Mouse (Mus musculus) left cerebral cortex, postnatal 14 days (tissue): ENCODE data around the gene Tuba3b. TPM values are rescaled to one million over a fixed set of nuclear protein-coding genes. Genes with fewer than 3 reads are reported as not detected.

ENCODE experiments used
- DNase-seq, 2 experiments: peaks; one replicate each; pipeline ENCODE4 v3.0.0; 2021 to 2022; ENCODE audit warnings: low spot score in 2 of 2, mixed read lengths in 1 of 2
- intact Hi-C: fragments of 180-260 bp; cut with DNase I; formaldehyde crosslinking; loops from one replicate; pipeline ENCODE4 v1.15.1; 2025
- total RNA-seq, 2 experiments: library from RNA; stranded (reverse); gene quantifications; 2 replicates each; pipeline ENCODE4 v1.2.3; 2021

The Tuba3b gene
- total RNA-seq, 2 experiments from 2014 or later, result not detected

DNA sequence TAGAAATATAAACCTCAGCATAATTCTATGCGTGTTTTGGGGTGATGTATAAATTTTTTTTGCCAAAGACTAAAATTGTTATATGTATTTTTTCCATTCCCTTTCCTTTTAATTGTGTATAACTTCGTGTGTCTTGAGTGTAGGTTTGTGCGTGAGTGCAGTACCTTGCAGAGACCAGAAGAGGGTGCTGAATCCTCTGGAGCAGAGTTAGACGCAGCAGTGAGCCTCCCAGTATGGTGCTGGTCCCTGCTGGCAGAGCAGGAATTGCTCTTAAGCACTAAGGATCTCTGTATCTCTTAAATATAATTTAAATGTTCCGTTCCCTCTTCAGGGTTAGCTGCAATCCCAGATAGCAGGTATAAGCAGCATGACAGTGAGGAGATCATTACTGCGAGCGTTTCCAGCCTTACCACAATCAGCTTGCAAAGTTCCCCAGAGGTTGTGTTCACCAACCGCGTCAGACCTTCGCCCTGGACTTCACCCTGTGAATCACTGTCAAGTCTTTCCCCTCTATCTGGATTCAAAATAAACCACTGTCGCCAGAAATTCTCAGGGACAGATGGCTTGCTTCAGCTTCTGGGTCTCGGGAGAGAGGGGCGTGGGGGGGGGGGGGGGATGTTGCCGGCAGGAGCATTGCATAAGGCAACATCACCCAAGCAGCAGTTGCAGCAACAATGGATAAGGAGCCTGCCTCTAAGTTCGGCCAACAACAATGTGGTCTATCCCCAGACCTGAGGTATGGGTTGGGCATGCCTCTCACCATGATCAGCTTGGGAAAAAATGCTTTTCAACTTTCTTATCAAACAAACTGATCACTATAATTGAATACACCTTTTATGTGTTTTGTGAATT is 41.4 kb downstream of the Tuba3b start:
- no peak for DNase-seq
- intact Hi-C loops, result no loop called here

DNA sequence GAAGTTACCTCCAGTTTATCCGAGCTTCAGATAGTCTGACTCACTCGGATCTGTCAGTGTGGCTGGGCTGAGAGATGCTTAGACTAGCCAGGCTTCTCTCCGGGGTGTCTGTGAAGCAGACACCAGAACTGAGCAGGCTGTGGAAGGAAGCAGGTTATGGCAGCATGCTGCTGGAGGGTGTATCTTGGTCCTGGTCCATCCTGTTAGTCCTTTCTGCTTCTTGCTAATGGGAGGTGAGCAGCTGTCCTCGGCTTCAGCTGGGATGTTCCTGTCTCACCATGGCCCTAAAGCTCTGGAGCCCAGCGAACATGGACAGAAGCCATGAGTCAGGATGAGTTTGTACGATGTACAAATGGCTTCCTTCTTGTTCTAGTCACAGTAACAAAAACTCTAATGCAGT is 43.6 kb downstream of the Tuba3b start:
- intact Hi-C loops, result no loop called here
- DNase-seq, result no peak

DNA sequence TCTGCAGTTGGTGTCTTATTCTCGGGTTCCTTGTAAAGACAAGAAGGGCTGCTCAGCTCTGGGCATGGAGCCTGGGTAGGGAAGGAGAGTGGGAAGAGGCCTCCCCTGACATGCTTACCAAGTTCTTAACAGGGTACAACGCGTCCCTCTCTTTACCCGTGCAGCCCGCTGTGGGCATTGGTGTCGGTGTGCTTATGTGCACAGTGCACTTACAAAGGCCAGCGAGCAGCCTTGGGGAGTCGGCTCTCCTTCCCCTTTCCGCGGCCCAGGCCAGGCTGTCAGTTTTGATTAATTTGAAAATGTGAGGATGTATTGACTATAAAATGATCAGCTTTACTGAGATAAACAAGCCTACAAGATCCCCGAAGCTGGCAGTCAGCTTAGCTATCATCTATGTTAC is 45.4 kb downstream of the Tuba3b start:
- intact Hi-C loops, result no loop called here

DNA sequence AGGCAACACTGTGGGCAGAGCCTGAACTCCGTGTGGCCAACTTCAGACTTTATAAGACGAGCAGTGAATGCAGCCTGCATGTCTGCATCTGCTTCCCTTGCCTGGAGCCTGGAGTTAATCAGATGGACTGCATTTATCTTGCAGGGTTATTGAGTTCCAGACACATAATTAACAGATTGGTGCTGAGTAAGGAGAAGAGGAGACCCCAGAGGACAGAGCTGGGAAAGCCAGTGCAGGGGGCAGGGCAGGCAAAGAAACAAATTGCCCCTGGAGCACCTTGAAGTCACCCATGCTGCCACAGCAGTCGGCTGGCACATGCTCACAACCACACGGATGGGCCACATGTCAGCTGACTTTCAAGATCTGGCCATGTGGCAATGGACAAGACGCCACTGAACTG is 48.7 kb downstream of the Tuba3b start:
- no peak for DNase-seq
- intact Hi-C loops, result no loop called here

More for the DNA sequence above, 45.4 kb downstream of the Tuba3b start:
- DNase-seq, result no peak

DNA sequence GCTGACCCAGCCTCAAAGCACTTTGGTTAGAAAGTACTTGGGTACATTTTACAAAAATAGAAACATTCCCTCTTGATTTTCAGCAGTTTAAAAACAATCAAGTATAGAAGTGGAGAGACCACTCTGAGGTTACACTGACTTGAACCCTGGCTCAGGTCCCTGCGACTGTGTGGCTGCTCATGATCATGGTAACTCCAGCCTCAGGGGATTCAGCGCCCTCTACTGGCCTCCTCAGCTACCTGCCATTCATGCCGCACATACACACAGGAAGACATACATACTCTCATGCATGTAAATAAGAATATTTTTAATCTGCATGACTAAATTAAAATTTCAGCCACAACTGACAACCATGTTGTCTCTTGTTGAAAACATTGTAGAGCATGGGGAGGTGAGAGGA is 50.2 kb downstream of the Tuba3b start:
- DNase-seq, result no peak
- intact Hi-C loops, result no loop called here

DNA sequence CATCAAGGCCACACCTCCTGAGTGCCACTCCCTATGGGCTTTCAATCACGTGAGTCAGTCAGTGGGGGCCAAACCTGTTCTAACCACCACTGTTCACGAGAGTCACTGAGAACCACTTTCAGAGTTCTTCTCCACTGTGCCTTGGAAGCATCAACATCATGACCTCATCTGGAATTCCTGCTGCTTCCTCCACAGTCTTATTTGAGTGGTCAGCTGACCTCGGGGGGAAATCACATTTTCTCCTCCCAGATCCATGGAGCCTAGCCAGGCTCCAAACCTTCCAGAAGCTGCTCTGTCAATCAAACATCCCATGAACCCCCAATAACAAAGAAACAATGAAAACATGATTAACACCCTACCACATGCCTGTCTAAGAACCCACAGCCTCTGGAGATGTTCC is 52.1 kb downstream of the Tuba3b start:
- intact Hi-C loops, result no loop called here
- no peak for DNase-seq

DNA sequence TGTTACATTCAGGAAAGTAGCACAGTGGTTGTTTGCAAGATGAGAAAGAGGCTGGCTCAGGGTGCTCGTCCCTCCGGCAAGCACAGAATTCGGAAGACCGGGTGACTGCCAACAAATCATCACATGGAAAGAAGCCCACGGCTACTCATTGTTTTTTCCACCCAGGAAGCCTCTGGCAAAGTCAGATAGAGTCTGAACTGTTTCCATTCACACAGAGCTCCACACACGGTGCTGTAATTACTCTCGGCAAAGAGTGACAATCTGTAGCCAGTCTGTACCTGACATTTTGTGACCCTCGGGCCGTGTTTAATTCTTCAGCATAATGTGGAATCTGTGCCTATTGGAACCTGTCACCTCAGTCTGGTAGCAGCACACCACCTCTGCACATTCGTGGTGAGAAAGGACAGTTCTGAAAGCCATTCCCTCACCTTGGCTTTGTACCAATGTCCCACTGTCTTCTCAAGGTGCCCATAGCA is 54.1 kb downstream of the Tuba3b start:
- intact Hi-C loops, result no loop called here
- DNase-seq, result no peak

Other genes with a start within 250 kb of the Tuba3b start
- gene Lmntd1, start 1.4 kb upstream of the Tuba3b start, total RNA-seq, result 1 to 10 TPM; 2.2 to 2.4 TPM
- 10 to 100 TPM; 15.5 to 17.3 TPM for gene Rassf8, start 131.0 kb downstream of the Tuba3b start, total RNA-seq
- 10 to 100 TPM; 12.4 to 15.2 TPM for gene Bhlhe41, start 249.8 kb downstream of the Tuba3b start, total RNA-seq